Comparison of ENCODE assay signal across 15 mouse cellular contexts in genomic region chr4:43587681-43588080, GRCm38 (mm10). TPM values are rescaled to one million over a fixed set of nuclear protein-coding genes. Genes with fewer than 3 reads are reported as not detected.
DNase-seq lines count a peak whose midpoint lies in the region; ATAC-seq and TF ChIP-seq lines count a peak whose summit lies in the region.
"Had no signal": no experiment of that assay in that cellular context is flagged by ENCODE, and none has a peak within 500 bp of the region (broad histone marks: within the 10 kb centered on the region; RNA-seq: fewer than 3 reads in every experiment).

No protein-coding gene starts in this region.

- no peaks in the 10 kb centered on the region for H3K27me3 ChIP-seq in kidney, embryonic 15.5 days
- H3K27me3 ChIP-seq in MEL (ENCODE audit: control insufficient read depth in 1 of 2, insufficient read depth in 2 of 2, low read length in 2 of 2): no peaks in the 10 kb centered on the region
- no peaks in the 10 kb centered on the region for H3K27me3 ChIP-seq in liver, embryonic 14.5 days (ENCODE audit: control insufficient read depth, insufficient read depth, low read length)
- no peaks in the 10 kb centered on the region for H3K27me3 ChIP-seq in forebrain, embryonic 14.5 days (replicated peaks; ENCODE audit: control insufficient read depth, insufficient read depth, low read length)
- H3K27me3 ChIP-seq: midbrain, embryonic 12.5 days had no signal

- H3K9ac ChIP-seq in kidney, embryonic 15.5 days: no peak overlapping the region
- no peak overlapping the region for H3K9ac ChIP-seq in MEL (ENCODE audit: control insufficient read depth, low read depth, low read length, poor library complexity, severe bottlenecking)
- no peak overlapping the region for H3K9ac ChIP-seq in liver, embryonic 14.5 days (replicated peaks)
- H3K9ac ChIP-seq in forebrain, embryonic 14.5 days (ENCODE audit: low read length): no peak overlapping the region
- H3K9ac ChIP-seq: lung, embryonic 14.5 days; midbrain, embryonic 12.5 days had no signal

- ATAC-seq in kidney, embryonic 15.5 days (replicated peaks; ENCODE audit: low FRiP score): no peak
- ATAC-seq in liver, embryonic 14.5 days (ENCODE audit: insufficient read depth): peak; percentile 21; the same call in 1 of the 2 replicates
- ATAC-seq in forebrain, embryonic 14.5 days: no peak

- intact Hi-C loops in gastrocnemius, adult 2 months (cut with DNase I): no loop called here
- intact Hi-C loops in gastrocnemius, postnatal 14 days (cut with DNase I; ENCODE audit: low total_unique reads): no loop called here

- no peaks in the 10 kb centered on the region for H3K9me3 ChIP-seq in kidney, embryonic 15.5 days (replicated peaks)
- no peaks in the 10 kb centered on the region for H3K9me3 ChIP-seq in MEL (replicated peaks; ENCODE audit: insufficient read depth, low read length)
- no peaks in the 10 kb centered on the region for H3K9me3 ChIP-seq in liver, embryonic 14.5 days (ENCODE audit: control insufficient read depth, low read length)
- H3K9me3 ChIP-seq in forebrain, embryonic 14.5 days (replicated peaks; ENCODE audit: control insufficient read depth, low read length): no peaks in the 10 kb centered on the region
- H3K9me3 ChIP-seq: midbrain, embryonic 12.5 days had no signal

- H3K36me3 ChIP-seq in kidney, embryonic 15.5 days: peaks cover 18% of the 10 kb centered on the region
- peaks cover 0 to 15% of the 10 kb centered on the region in 2 experiments; a peak in 2 of 4 replicates for H3K36me3 ChIP-seq in MEL (ENCODE audit: control insufficient read depth in 1 of 2, insufficient read depth in 2 of 2, low read length in 2 of 2)
- H3K36me3 ChIP-seq in liver, embryonic 14.5 days (replicated peaks; ENCODE audit: control insufficient read depth, insufficient read depth, low read depth): peaks cover 8% of the 10 kb centered on the region
- H3K36me3 ChIP-seq in forebrain, embryonic 14.5 days (ENCODE audit: control insufficient read depth, insufficient read depth, low read length): peaks cover 23% of the 10 kb centered on the region

- no peak overlapping the region for H3K4me2 ChIP-seq in kidney, embryonic 15.5 days
- 0 out of 2 replicates have a peak overlapping the region, but pooled peaks have one; percentile 8 for H3K4me2 ChIP-seq in liver, embryonic 14.5 days (ENCODE audit: low read depth)
- H3K4me2 ChIP-seq in forebrain, embryonic 14.5 days (ENCODE audit: low read length): no peak overlapping the region
- H3K4me2 ChIP-seq: lung, embryonic 14.5 days; midbrain, embryonic 12.5 days had no signal

- TF ChIP-seq RAD21 in MEL (IDR thresholded peaks at IDR 0.05; ENCODE audit: low read depth, low read length): no peak

- TF ChIP-seq CTCF in gastrocnemius, adult 2 months (IDR thresholded peaks at IDR 0.05): no peak
- no peak for TF ChIP-seq CTCF in MEL (IDR thresholded peaks at IDR 0.05 in 2 of 3, conservative IDR thresholded peaks at IDR 0.05 in 1 of 3; ENCODE audit: control insufficient read depth in 1 of 3, insufficient read depth in 1 of 3, low read depth in 2 of 3, low read length in 3 of 3, poor library complexity in 1 of 3, severe bottlenecking in 1 of 3)
- TF ChIP-seq CTCF in liver, embryonic 14.5 days (IDR thresholded peaks at IDR 0.05; ENCODE audit: low read depth): no peak

- DNase-seq in gastrocnemius, adult 2 months: peak; percentile 23
- DNase-seq in gastrocnemius, postnatal 14 days: no peak
- peak; percentile 35 for DNase-seq in kidney, postnatal 14 days
- DNase-seq in MEL (ENCODE audit: low read depth, low spot score): peak; percentile 37
- no peak for DNase-seq in liver, embryonic 14.5 days (ENCODE audit: low read depth in 3 of 3, low spot score in 3 of 3)
- no peak for DNase-seq in urinary bladder, postnatal 36 days (ENCODE audit: low spot score in 2 of 2)
- DNase-seq in forebrain, embryonic 14.5 days (ENCODE audit: low spot score): no peak
- DNase-seq: cerebellum, postnatal 25 days; lung, embryonic 14.5 days had no signal

- H3K27ac ChIP-seq in gastrocnemius, adult 2 months: peak overlapping the region; percentile 81
- H3K27ac ChIP-seq in kidney, embryonic 15.5 days: no peak overlapping the region
- H3K27ac ChIP-seq in MEL (ENCODE audit: control insufficient read depth, low read depth, low read length): no peak overlapping the region
- no peak overlapping the region for H3K27ac ChIP-seq in liver, embryonic 14.5 days
- H3K27ac ChIP-seq in forebrain, embryonic 14.5 days (ENCODE audit: low read depth, low read length): no peak overlapping the region
- H3K27ac ChIP-seq: kidney, postnatal 0 days; midbrain, embryonic 12.5 days had no signal

- no peak for TF ChIP-seq POLR2A in MEL (IDR thresholded peaks at IDR 0.05; ENCODE audit: control insufficient read depth in 1 of 2, insufficient read depth in 1 of 2, low read depth in 1 of 2, low read length in 2 of 2, poor library complexity in 1 of 2)

- H3K4me3 ChIP-seq in gastrocnemius, adult 2 months: no peak overlapping the region
- H3K4me3 ChIP-seq in kidney, embryonic 15.5 days (replicated peaks): no peak overlapping the region
- H3K4me3 ChIP-seq in MEL (ENCODE audit: control insufficient read depth in 1 of 2, insufficient read depth in 1 of 2, low read depth in 2 of 2, low read length in 2 of 2): no peak overlapping the region
- no peak overlapping the region for H3K4me3 ChIP-seq in liver, embryonic 14.5 days (ENCODE audit: insufficient read depth in 1 of 2, low read depth in 2 of 2, low read length in 2 of 2)
- H3K4me3 ChIP-seq in forebrain, embryonic 14.5 days (ENCODE audit: low read depth, low read length): no peak overlapping the region
- H3K4me3 ChIP-seq: erythroblast, embryonic 14.5 days; midbrain, embryonic 12.5 days had no signal

- H3K79me2 ChIP-seq in MEL (ENCODE audit: control insufficient read depth, insufficient read depth, low read length, poor library complexity): no peaks in the 10 kb centered on the region

- H3K4me1 ChIP-seq in kidney, embryonic 15.5 days: peaks cover 27% of the 10 kb centered on the region
- peaks cover 0 to 13% of the 10 kb centered on the region in 2 experiments; a peak in 3 of 4 replicates for H3K4me1 ChIP-seq in MEL (ENCODE audit: control insufficient read depth in 1 of 2, insufficient read depth in 2 of 2, low read length in 2 of 2)
- peaks cover 9 to 15% of the 10 kb centered on the region in 2 experiments for H3K4me1 ChIP-seq in liver, embryonic 14.5 days (replicated peaks; ENCODE audit: control insufficient read depth in 2 of 2, insufficient read depth in 2 of 2, low read length in 1 of 2)
- H3K4me1 ChIP-seq in forebrain, embryonic 14.5 days (ENCODE audit: control insufficient read depth, insufficient read depth, low read length): no peaks in the 10 kb centered on the region
- H3K4me1 ChIP-seq: midbrain, embryonic 12.5 days had no signal

- TF ChIP-seq EP300 in MEL (IDR thresholded peaks at IDR 0.05; ENCODE audit: low read depth in 1 of 2, low read length in 2 of 2): peak in 1 of 2 experiments; percentile 24; a peak in 2 of 4 replicates
- no peak for TF ChIP-seq EP300 in liver, embryonic 14.5 days (IDR thresholded peaks at IDR 0.05; ENCODE audit: low read depth)

- WGBS in kidney, embryonic 15.5 days: 55% methylated on average over 7 of the region's 7 CpGs
- 17% methylated on average over 7 of the region's 7 CpGs for WGBS in liver, embryonic 14.5 days (ENCODE audit: insufficient replicate concordance)
- whole genome bisulfite sequencing in forebrain, embryonic 14.5 days: 65% methylated on average over 7 of the region's 7 CpGs

RNA-seq across cellular contexts. Expression of gene Msmp, which starts 3.4 kb away (rescaled TPM):
- total RNA-seq in gastrocnemius, adult 2 months (2021): under 1 TPM in 1 of 2 experiments, not detected in 1; 0.45 TPM
- under 1 TPM in 1 of 2 experiments, not detected in 1; 0.29 TPM for total RNA-seq in gastrocnemius, postnatal 14 days (2021)
- 1.3 and 2.6 TPM in 2 replicates for polyA plus RNA-seq in kidney, embryonic 15.5 days (2015; fragmentation: Nextera tagmentation; extraction: Ambion mirVana)
- 0.73 and 1.0 TPM in 2 replicates for total RNA-seq in MEL (2012; rRNA removed)
- 1 to 10 TPM in 1 of 2 experiments, not detected in 1; 2.5 TPM for polyA plus RNA-seq in MEL (2012; ENCODE audit: insufficient read depth in 1 of 2, insufficient read length in 2 of 2, low read depth in 1 of 2, low replicate concordance in 2 of 2, missing spikeins in 1 of 2)
- not detected in 2 replicates for polyA plus RNA-seq in liver, embryonic 14.5 days (2012; rRNA removed)
- polyA plus RNA-seq in liver, embryonic 14.5 days (2014; fragmentation: Nextera tagmentation; extraction: Ambion mirVana): not detected in 2 replicates
- 0.37 TPM in 1 of 2 replicates, not detected in the other for polyA plus RNA-seq in forebrain, embryonic 14.5 days (2014; fragmentation: Nextera tagmentation; extraction: Ambion mirVana)
- total RNA-seq: left cerebral cortex, adult 18-20 months had no signal
- polyA plus RNA-seq: erythroblast, embryonic 14.5 days; lung, embryonic 14.5 days; neural tube, embryonic 14.5 days had no signal

RNA-seq across cellular contexts. Expression of gene Gba2, which starts 9.0 kb away (rescaled TPM):
- 1 to 10 TPM; 4.8 to 5.5 TPM for total RNA-seq in gastrocnemius, adult 2 months (2021)
- total RNA-seq in gastrocnemius, postnatal 14 days (2021): 1 to 10 TPM; 5.1 to 6.2 TPM
- 20.4 and 22.7 TPM in 2 replicates for polyA plus RNA-seq in kidney, embryonic 15.5 days (2015; fragmentation: Nextera tagmentation; extraction: Ambion mirVana)
- total RNA-seq in MEL (2012; rRNA removed): 5.7 and 6.2 TPM in 2 replicates
- polyA plus RNA-seq in MEL (2012; ENCODE audit: insufficient read depth in 1 of 2, insufficient read length in 2 of 2, low read depth in 1 of 2, low replicate concordance in 2 of 2, missing spikeins in 1 of 2): 10 to 100 TPM in 1 of 2 experiments, not detected in 1; 24.9 TPM
- polyA plus RNA-seq in liver, embryonic 14.5 days (2012; rRNA removed): 12.5 and 12.7 TPM in 2 replicates
- 10.5 and 11.9 TPM in 2 replicates for polyA plus RNA-seq in liver, embryonic 14.5 days (2014; fragmentation: Nextera tagmentation; extraction: Ambion mirVana)
- polyA plus RNA-seq in forebrain, embryonic 14.5 days (2014; fragmentation: Nextera tagmentation; extraction: Ambion mirVana): 39.2 and 42.3 TPM in 2 replicates

RNA-seq across cellular contexts. Expression of gene Rgp1, which starts 9.2 kb away (rescaled TPM):
- 10 to 100 TPM; 20.0 to 24.3 TPM for total RNA-seq in gastrocnemius, adult 2 months (2021)
- total RNA-seq in gastrocnemius, postnatal 14 days (2021): 10 to 100 TPM; 21.9 to 22.3 TPM
- 29.3 and 30.7 TPM in 2 replicates for polyA plus RNA-seq in kidney, embryonic 15.5 days (2015; fragmentation: Nextera tagmentation; extraction: Ambion mirVana)
- total RNA-seq in MEL (2012; rRNA removed): 14.3 and 17.1 TPM in 2 replicates
- polyA plus RNA-seq in MEL (2012; ENCODE audit: insufficient read depth in 1 of 2, insufficient read length in 2 of 2, low read depth in 1 of 2, low replicate concordance in 2 of 2, missing spikeins in 1 of 2): 10 to 100 TPM in 1 of 2 experiments, not detected in 1; 47.6 TPM
- polyA plus RNA-seq in liver, embryonic 14.5 days (2012; rRNA removed): 13.4 and 15.1 TPM in 2 replicates
- 11.0 and 11.4 TPM in 2 replicates for polyA plus RNA-seq in liver, embryonic 14.5 days (2014; fragmentation: Nextera tagmentation; extraction: Ambion mirVana)
- 10.4 and 22.2 TPM in 2 replicates for polyA plus RNA-seq in forebrain, embryonic 14.5 days (2014; fragmentation: Nextera tagmentation; extraction: Ambion mirVana)

RNA-seq across cellular contexts. Expression of gene Tln1, which starts 25.2 kb away (rescaled TPM):
- 10 to 100 TPM; 52.3 to 62.4 TPM for total RNA-seq in gastrocnemius, adult 2 months (2021)
- total RNA-seq in gastrocnemius, postnatal 14 days (2021): 10 to 100 TPM; 67.6 to 77.4 TPM
- polyA plus RNA-seq in kidney, embryonic 15.5 days (2015; fragmentation: Nextera tagmentation; extraction: Ambion mirVana): 71.8 and 81.0 TPM in 2 replicates
- total RNA-seq in MEL (2012; rRNA removed): 106 and 112 TPM in 2 replicates
- 100 to 1,000 TPM in 1 of 2 experiments, 10 to 100 TPM in 1; 22.9 to 146 TPM for polyA plus RNA-seq in MEL (2012; ENCODE audit: insufficient read depth in 1 of 2, insufficient read length in 2 of 2, low read depth in 1 of 2, low replicate concordance in 2 of 2, missing spikeins in 1 of 2)
- 26.4 and 30.1 TPM in 2 replicates for polyA plus RNA-seq in liver, embryonic 14.5 days (2012; rRNA removed)
- 39.3 and 39.7 TPM in 2 replicates for polyA plus RNA-seq in liver, embryonic 14.5 days (2014; fragmentation: Nextera tagmentation; extraction: Ambion mirVana)
- polyA plus RNA-seq in forebrain, embryonic 14.5 days (2014; fragmentation: Nextera tagmentation; extraction: Ambion mirVana): 50.1 and 50.4 TPM in 2 replicates

RNA-seq across cellular contexts. Expression of gene Creb3, which starts 25.5 kb away (rescaled TPM):
- total RNA-seq in gastrocnemius, adult 2 months (2021): 10 to 100 TPM; 40.3 to 47.4 TPM
- total RNA-seq in gastrocnemius, postnatal 14 days (2021): 10 to 100 TPM; 38.7 to 45.6 TPM
- 61.6 and 66.4 TPM in 2 replicates for polyA plus RNA-seq in kidney, embryonic 15.5 days (2015; fragmentation: Nextera tagmentation; extraction: Ambion mirVana)
- total RNA-seq in MEL (2012; rRNA removed): 14.9 and 17.1 TPM in 2 replicates
- polyA plus RNA-seq in MEL (2012; ENCODE audit: insufficient read depth in 1 of 2, insufficient read length in 2 of 2, low read depth in 1 of 2, low replicate concordance in 2 of 2, missing spikeins in 1 of 2): 10 to 100 TPM in 1 of 2 experiments, not detected in 1; 21.3 TPM
- 9.6 and 10.9 TPM in 2 replicates for polyA plus RNA-seq in liver, embryonic 14.5 days (2012; rRNA removed)
- 21.2 and 21.7 TPM in 2 replicates for polyA plus RNA-seq in liver, embryonic 14.5 days (2014; fragmentation: Nextera tagmentation; extraction: Ambion mirVana)
- 88.3 and 88.4 TPM in 2 replicates for polyA plus RNA-seq in forebrain, embryonic 14.5 days (2014; fragmentation: Nextera tagmentation; extraction: Ambion mirVana)

Comparison
In these comparisons a context has a peak if more than half of its experiments do, and no peak if none do; other contexts are left out.
1. DNase-seq: peak in gastrocnemius, adult 2 months (single experiment), kidney, postnatal 14 days (single experiment) and MEL (single experiment); none in gastrocnemius, postnatal 14 days (single experiment), liver, embryonic 14.5 days (0 of 3), urinary bladder, postnatal 36 days (0 of 2) and forebrain, embryonic 14.5 days (single experiment).